Mouse (Mus musculus) c-Kit-positive CD71-negative TER-119-negative erythroid progenitor cells, embryonic 14.5 days (primary cell): Measurements from ENCODE around the gene Cuedc1.

Experiments
- DNase-seq: peaks from one replicate; pipeline ENCODE4 v3.0.0-alpha.2; 2013; ENCODE audit warnings: low read depth

Gene Cuedc1

DNA sequence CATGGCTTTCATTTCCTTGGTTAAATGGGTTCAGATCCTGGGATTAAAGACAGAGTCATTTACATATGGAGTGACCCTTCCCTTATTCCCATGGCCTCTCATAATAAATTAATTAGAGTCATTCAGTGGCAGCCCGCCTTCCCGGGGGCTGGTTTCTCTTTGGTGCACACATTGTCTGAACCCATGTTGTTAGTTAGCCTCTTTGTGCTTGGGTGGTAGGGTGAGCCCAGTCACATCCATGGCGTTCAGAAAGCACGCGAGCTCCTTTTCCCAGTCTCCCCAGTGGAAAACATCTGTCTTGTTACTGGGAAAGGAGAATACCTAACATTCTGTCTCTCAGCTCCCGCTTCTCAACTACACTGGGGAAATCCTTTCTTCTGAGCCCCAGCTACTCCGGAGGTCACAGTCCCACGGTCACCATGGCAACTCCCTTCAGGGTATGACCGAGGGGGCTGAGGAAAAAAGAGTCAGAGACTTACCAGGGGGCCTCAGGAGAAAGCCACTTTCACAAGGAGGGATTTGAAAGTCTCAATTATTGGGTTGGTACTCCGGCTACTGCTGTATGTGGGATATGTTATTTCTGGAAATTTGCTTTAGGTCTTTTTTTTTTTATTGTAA lies 143.0 kb downstream of the Cuedc1 start:
- DNase-seq = no peak

DNA sequence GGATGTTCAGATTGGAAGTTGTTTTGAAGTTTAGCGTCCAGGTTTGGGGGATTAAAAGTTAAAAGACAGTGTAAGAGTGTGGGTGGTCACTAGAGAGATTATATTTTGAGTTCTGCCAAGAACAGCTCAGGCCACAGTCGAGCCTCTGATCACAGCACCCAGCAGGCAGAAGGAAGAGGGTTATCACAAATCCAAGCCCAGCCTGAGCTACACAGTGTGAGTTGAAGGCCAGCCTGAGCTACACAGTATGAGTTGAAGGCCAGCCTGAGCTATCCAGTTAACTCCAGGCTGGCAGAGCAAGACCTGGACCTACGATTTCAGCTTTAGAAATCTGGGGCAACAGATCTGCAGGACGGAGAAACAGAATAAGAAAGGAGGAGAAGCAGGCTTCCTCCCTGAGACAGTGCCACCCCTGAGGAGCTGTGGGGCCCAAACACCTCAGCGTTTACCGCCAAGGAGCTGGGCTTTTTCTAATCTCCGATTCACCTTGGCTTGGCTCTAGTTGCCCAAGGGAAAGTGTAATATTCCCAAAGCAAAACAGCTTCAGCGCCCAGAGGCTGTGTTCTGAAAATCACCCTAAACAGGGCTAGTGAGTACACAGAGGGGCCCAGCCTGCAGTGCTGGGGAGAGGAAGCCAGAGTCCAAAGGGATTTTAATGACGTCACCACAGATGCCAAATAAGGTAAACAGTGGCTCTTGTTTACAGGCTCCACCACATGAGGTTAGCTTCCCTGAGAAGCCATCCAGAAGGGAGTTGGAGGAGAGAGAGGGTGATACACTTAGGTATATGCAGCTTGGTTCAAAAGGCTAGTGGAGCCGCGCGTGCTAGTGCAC lies 143.8 kb downstream of the Cuedc1 start:
- DNase-seq = no peak
